Mouse (Mus musculus): ENCODE results near the gene Keg1.

DNA sequence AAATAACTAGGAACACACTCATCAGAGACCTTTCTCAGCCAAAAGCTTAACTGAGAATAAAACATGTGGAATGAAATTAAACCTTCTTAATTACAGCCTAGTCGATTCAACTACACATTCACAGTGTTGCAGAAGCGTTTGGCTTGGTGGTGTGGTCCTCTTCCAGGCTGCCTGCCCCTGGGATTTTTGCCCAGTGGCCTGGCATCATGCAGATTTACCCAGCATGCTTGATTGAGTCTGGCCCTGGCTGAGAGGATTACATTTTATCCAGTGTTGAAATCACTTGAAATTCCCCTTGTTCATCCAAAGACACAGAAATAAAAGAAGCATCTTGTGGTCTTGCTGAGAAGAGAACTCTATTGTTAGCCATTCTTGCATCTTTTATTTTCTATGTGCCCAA is 64.1 kb downstream of the Keg1 start:
- TF ChIP-seq CTCF (IDR thresholded peaks at IDR 0.05; ENCODE audit: low read depth, low read length) = no peak
- no peak for TF ChIP-seq POLR2A (IDR thresholded peaks at IDR 0.05; ENCODE audit: borderline replicate concordance, low read depth, low read length)
